Mouse (Mus musculus): ENCODE measurements around the gene Rab3ip. TPM values are rescaled to one million over a fixed set of nuclear protein-coding genes. Genes with fewer than 3 reads are reported as not detected.

The Rab3ip gene
- total RNA-seq, 1 experiment: 51.9 TPM

GRCm38 (mm10) chr10:116982526-116982925, 32.0 kb upstream of the Rab3ip start:
- H3K4me3 ChIP-seq (ENCODE audit: insufficient read depth in 1 of 2, low read depth in 1 of 2, low read length in 2 of 2, poor library complexity in 1 of 2, severe bottlenecking in 1 of 2): no peak overlapping the region
- H3K27ac ChIP-seq (ENCODE audit: insufficient read depth, low read depth, low read length, poor library complexity, severe bottlenecking): no peak overlapping the region
- no peak for DNase-seq (ENCODE audit: low read depth, low spot score)
- in situ Hi-C loops (cut with MboI; ENCODE audit: low sequenced_read_pairs in 2 of 2, unreplicated experiment in 2 of 2): no loop called here
- H3K36me3 ChIP-seq (ENCODE audit: control insufficient read depth, insufficient read depth, low read length, poor library complexity, severe bottlenecking): no peaks in the 10 kb centered on the region
- TF ChIP-seq MAFK (IDR thresholded peaks at IDR 0.05; ENCODE audit: insufficient read depth, low read depth, low read length) (no peak), ZNF384 (IDR thresholded peaks at IDR 0.05; ENCODE audit: low read depth, low read length) (no peak), CHD2 (IDR thresholded peaks at IDR 0.05; ENCODE audit: low read depth, low read length) (no peak), HCFC1 (IDR thresholded peaks at IDR 0.05; ENCODE audit: borderline replicate concordance, insufficient read depth, low read length) (no peak), ZC3H11A (IDR thresholded peaks at IDR 0.05; ENCODE audit: borderline replicate concordance, low read depth, low read length) (no peak)
- H3K4me1 ChIP-seq (ENCODE audit: control insufficient read depth in 2 of 2, insufficient read depth in 2 of 2, low read length in 2 of 2, poor library complexity in 1 of 2): peaks cover 0 to 5% of the 10 kb centered on the region in 2 experiments; a peak in 3 of 4 replicates
- H3K9ac ChIP-seq (ENCODE audit: insufficient read depth, low read depth, low read length, poor library complexity, severe bottlenecking): no peak overlapping the region
- H3K9me3 ChIP-seq (ENCODE audit: control insufficient read depth, insufficient read depth, low read depth, low read length): no peaks in the 10 kb centered on the region

GRCm38 (mm10) chr10:116980888-116981287, 30.3 kb upstream of the Rab3ip start:
- DNase-seq (ENCODE audit: low read depth, low spot score): peak; percentile 34
- no peak overlapping the region for H3K27ac ChIP-seq (ENCODE audit: insufficient read depth, low read depth, low read length, poor library complexity, severe bottlenecking)
- no peak overlapping the region for H3K9ac ChIP-seq (ENCODE audit: insufficient read depth, low read depth, low read length, poor library complexity, severe bottlenecking)
- no peaks in the 10 kb centered on the region for H3K9me3 ChIP-seq (ENCODE audit: control insufficient read depth, insufficient read depth, low read depth, low read length)
- H3K4me1 ChIP-seq (ENCODE audit: control insufficient read depth in 2 of 2, insufficient read depth in 2 of 2, low read length in 2 of 2, poor library complexity in 1 of 2): no peaks in the 10 kb centered on the region; a peak in 2 of 4 replicates
- in situ Hi-C loops (cut with MboI; ENCODE audit: low sequenced_read_pairs in 2 of 2, unreplicated experiment in 2 of 2): no loop called here
- no peak overlapping the region for H3K4me3 ChIP-seq (ENCODE audit: insufficient read depth in 1 of 2, low read depth in 1 of 2, low read length in 2 of 2, poor library complexity in 1 of 2, severe bottlenecking in 1 of 2)
- no peaks in the 10 kb centered on the region for H3K36me3 ChIP-seq (ENCODE audit: control insufficient read depth, insufficient read depth, low read length, poor library complexity, severe bottlenecking)
- TF ChIP-seq HCFC1 (IDR thresholded peaks at IDR 0.05; ENCODE audit: borderline replicate concordance, insufficient read depth, low read length) (no peak), ZC3H11A (IDR thresholded peaks at IDR 0.05; ENCODE audit: borderline replicate concordance, low read depth, low read length) (0 out of 2 replicates have a peak, but pooled peaks have one; percentile 11), CHD2 (IDR thresholded peaks at IDR 0.05; ENCODE audit: low read depth, low read length) (no peak), MAFK (IDR thresholded peaks at IDR 0.05; ENCODE audit: insufficient read depth, low read depth, low read length) (no peak), ZNF384 (IDR thresholded peaks at IDR 0.05; ENCODE audit: low read depth, low read length) (no peak)

GRCm38 (mm10) chr10:116980273-116980672, 29.7 kb upstream of the Rab3ip start:
- no peak for DNase-seq (ENCODE audit: low read depth, low spot score)
- TF ChIP-seq MAFK (IDR thresholded peaks at IDR 0.05; ENCODE audit: insufficient read depth, low read depth, low read length): no peak
- no peak for TF ChIP-seq ZNF384 (IDR thresholded peaks at IDR 0.05; ENCODE audit: low read depth, low read length)
- TF ChIP-seq HCFC1 (IDR thresholded peaks at IDR 0.05; ENCODE audit: borderline replicate concordance, insufficient read depth, low read length): no peak
- no peak for TF ChIP-seq ZC3H11A (IDR thresholded peaks at IDR 0.05; ENCODE audit: borderline replicate concordance, low read depth, low read length)
- no peak for TF ChIP-seq CHD2 (IDR thresholded peaks at IDR 0.05; ENCODE audit: low read depth, low read length)
- Histone ChIP-seq H3K36me3 (ENCODE audit: control insufficient read depth, insufficient read depth, low read length, poor library complexity, severe bottlenecking) (no peaks in the 10 kb centered on the region), H3K27ac (ENCODE audit: insufficient read depth, low read depth, low read length, poor library complexity, severe bottlenecking) (no peak overlapping the region), H3K9ac (ENCODE audit: insufficient read depth, low read depth, low read length, poor library complexity, severe bottlenecking) (no peak overlapping the region), H3K4me1 (ENCODE audit: control insufficient read depth in 2 of 2, insufficient read depth in 2 of 2, low read length in 2 of 2, poor library complexity in 1 of 2) (no peaks in the 10 kb centered on the region; a peak in 1 of 4 replicates), H3K4me3 (ENCODE audit: insufficient read depth in 1 of 2, low read depth in 1 of 2, low read length in 2 of 2, poor library complexity in 1 of 2, severe bottlenecking in 1 of 2) (no peak overlapping the region), H3K9me3 (ENCODE audit: control insufficient read depth, insufficient read depth, low read depth, low read length) (no peaks in the 10 kb centered on the region)
- in situ Hi-C loops (cut with MboI; ENCODE audit: low sequenced_read_pairs in 2 of 2, unreplicated experiment in 2 of 2): no loop called here

- in situ Hi-C loops (cut with MboI; ENCODE audit: low sequenced_read_pairs in 2 of 2, unreplicated experiment in 2 of 2): no loop called here
- Histone ChIP-seq H3K27ac (ENCODE audit: insufficient read depth, low read depth, low read length, poor library complexity, severe bottlenecking) (no peak overlapping the region), H3K36me3 (ENCODE audit: control insufficient read depth, insufficient read depth, low read length, poor library complexity, severe bottlenecking) (no peaks in the 10 kb centered on the region), H3K9ac (ENCODE audit: insufficient read depth, low read depth, low read length, poor library complexity, severe bottlenecking) (no peak overlapping the region), H3K4me1 (ENCODE audit: control insufficient read depth in 2 of 2, insufficient read depth in 2 of 2, low read length in 2 of 2, poor library complexity in 1 of 2) (no peaks in the 10 kb centered on the region; a peak in 1 of 4 replicates), H3K9me3 (ENCODE audit: control insufficient read depth, insufficient read depth, low read depth, low read length) (no peaks in the 10 kb centered on the region), H3K4me3 (ENCODE audit: insufficient read depth in 1 of 2, low read depth in 1 of 2, low read length in 2 of 2, poor library complexity in 1 of 2, severe bottlenecking in 1 of 2) (no peak overlapping the region)
- TF ChIP-seq CHD2 (IDR thresholded peaks at IDR 0.05; ENCODE audit: low read depth, low read length) (no peak), ZNF384 (IDR thresholded peaks at IDR 0.05; ENCODE audit: low read depth, low read length) (no peak), HCFC1 (IDR thresholded peaks at IDR 0.05; ENCODE audit: borderline replicate concordance, insufficient read depth, low read length) (no peak), MAFK (IDR thresholded peaks at IDR 0.05; ENCODE audit: insufficient read depth, low read depth, low read length) (no peak), ZC3H11A (IDR thresholded peaks at IDR 0.05; ENCODE audit: borderline replicate concordance, low read depth, low read length) (no peak)
- DNase-seq (ENCODE audit: low read depth, low spot score): no peak
Observed at GRCm38 (mm10) chr10:116978841-116979240, 28.3 kb upstream of the Rab3ip start.

- no peak for TF ChIP-seq MAFK (IDR thresholded peaks at IDR 0.05; ENCODE audit: insufficient read depth, low read depth, low read length)
- TF ChIP-seq ZC3H11A (IDR thresholded peaks at IDR 0.05; ENCODE audit: borderline replicate concordance, low read depth, low read length): no peak
- no peak for TF ChIP-seq ZNF384 (IDR thresholded peaks at IDR 0.05; ENCODE audit: low read depth, low read length)
- no peak for TF ChIP-seq HCFC1 (IDR thresholded peaks at IDR 0.05; ENCODE audit: borderline replicate concordance, insufficient read depth, low read length)
- no peak for TF ChIP-seq CHD2 (IDR thresholded peaks at IDR 0.05; ENCODE audit: low read depth, low read length)
- H3K4me1 ChIP-seq (ENCODE audit: control insufficient read depth in 2 of 2, insufficient read depth in 2 of 2, low read length in 2 of 2, poor library complexity in 1 of 2): peaks cover 0 to 2% of the 10 kb centered on the region in 2 experiments; a peak in 3 of 4 replicates
- H3K9me3 ChIP-seq (ENCODE audit: control insufficient read depth, insufficient read depth, low read depth, low read length): no peaks in the 10 kb centered on the region
- in situ Hi-C loops (cut with MboI; ENCODE audit: low sequenced_read_pairs in 2 of 2, unreplicated experiment in 2 of 2): no loop called here
- no peaks in the 10 kb centered on the region for H3K36me3 ChIP-seq (ENCODE audit: control insufficient read depth, insufficient read depth, low read length, poor library complexity, severe bottlenecking)
- DNase-seq (ENCODE audit: low read depth, low spot score): no peak
- no peak overlapping the region for H3K9ac ChIP-seq (ENCODE audit: insufficient read depth, low read depth, low read length, poor library complexity, severe bottlenecking)
- H3K4me3 ChIP-seq (ENCODE audit: insufficient read depth in 1 of 2, low read depth in 1 of 2, low read length in 2 of 2, poor library complexity in 1 of 2, severe bottlenecking in 1 of 2): no peak overlapping the region
- H3K27ac ChIP-seq (ENCODE audit: insufficient read depth, low read depth, low read length, poor library complexity, severe bottlenecking): no peak overlapping the region
Observed at GRCm38 (mm10) chr10:116977858-116978257, 27.3 kb upstream of the Rab3ip start.

All from ES-E14 (cell line).